Mouse (Mus musculus) megakaryocyte, embryonic 14.5 days (primary cell): ENCODE measurements around the gene Sulf2.

Source experiments
- FLI1 ChIP-seq: IDR thresholded peaks from 2 replicates; pipeline ENCODE4 v1.6.1; 2012; ENCODE audit warnings: low read length, inconsistent platforms, mixed read lengths
- GATA1 ChIP-seq: IDR thresholded peaks from 3 replicates; pipeline ENCODE4 v1.6.1; 2012; ENCODE audit warnings: mixed read lengths, low read length, inconsistent platforms, borderline replicate concordance

GRCm38 (mm10) chr2:166045006-166045405 is 110.5 kb downstream of the Sulf2 start:
- TF ChIP-seq GATA1: no peak
- TF ChIP-seq FLI1: no peak
